Mouse (Mus musculus): ENCODE results near the gene Gm11554. TPM values are rescaled to one million over a fixed set of nuclear protein-coding genes. Genes with fewer than 3 reads are reported as not detected.
"Not testable (repeated sequence)": the region's sequence is repeated elsewhere in the genome, so short reads cannot be mapped to it uniquely, and the experiment has no call there.

The Gm11554 gene
- polyA plus RNA-seq, 1 experiment: not detected

DNA sequence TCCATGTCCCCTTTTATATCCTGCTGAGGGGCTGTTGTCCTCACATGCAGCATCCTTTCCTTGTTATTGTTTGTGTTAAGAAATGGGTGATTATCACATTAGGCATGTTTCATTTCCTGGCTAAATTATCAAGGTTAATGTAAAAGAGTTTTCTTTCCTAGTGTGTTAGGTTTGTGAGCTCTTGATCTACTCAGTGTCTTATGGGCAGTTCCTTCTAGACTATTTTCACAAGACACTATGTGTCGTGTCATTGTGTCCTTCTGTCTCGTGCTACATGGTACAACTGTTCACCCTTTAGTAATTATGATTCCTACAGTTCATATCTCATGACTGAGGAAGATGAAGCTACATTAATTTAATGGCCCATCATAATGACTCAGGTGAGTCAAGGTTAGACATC, 10.9 kb downstream of the Gm11554 start, which contains the start of gene Gm11596:
Gm11596 (minus strand) TSS at position 101 of the 400 bp plus-strand sequence.
- DNase-seq (ENCODE audit: low read depth in 1 of 2, low spot score in 2 of 2): no peak
- no peaks in the 10 kb centered on the region for H3K27me3 ChIP-seq (ENCODE audit: control insufficient read depth, insufficient read depth, low read length)
- H3K4me3 ChIP-seq (ENCODE audit: extremely low read depth, insufficient read depth, insufficient read length): no peak within 1 kb of the TSS
- TF ChIP-seq CTCF (IDR thresholded peaks at IDR 0.05; ENCODE audit: extremely low read depth, insufficient read depth, insufficient read length, insufficient replicate concordance): no peak
- no peak for TF ChIP-seq POLR2A (IDR thresholded peaks at IDR 0.05; ENCODE audit: low read depth, low read length)
- 78% methylated on average over 2 of the region's 2 CpGs for WGBS
- no peaks in the 10 kb centered on the region for H3K36me3 ChIP-seq (ENCODE audit: control insufficient read depth, insufficient read depth, low read length)
- no peak within 1 kb of the TSS for H3K27ac ChIP-seq (ENCODE audit: insufficient read depth, low read length)
- no peaks in the 10 kb centered on the region for H3K4me1 ChIP-seq (ENCODE audit: control insufficient read depth, insufficient read depth, insufficient read length)

DNA sequence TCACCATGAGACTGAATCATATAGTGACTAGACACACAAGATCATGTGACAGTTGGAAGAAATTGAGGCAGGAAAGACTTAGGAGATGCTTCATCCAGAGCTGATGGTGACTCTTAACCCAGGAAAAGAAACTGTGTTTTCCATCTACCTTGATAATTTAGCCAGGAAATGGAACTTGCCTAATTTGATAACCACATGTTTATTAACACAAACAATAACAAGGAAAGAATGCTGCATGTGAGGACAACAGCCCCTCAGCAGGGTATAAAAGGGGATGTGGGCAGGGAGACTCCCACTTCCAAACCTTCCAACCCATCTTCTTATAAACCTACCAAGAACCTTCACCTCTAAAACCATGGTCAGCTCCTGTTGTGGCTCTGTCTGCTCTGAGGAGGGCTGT, 19.3 kb downstream of the Gm11554 start, which contains the start of gene Krtap4-9:
Krtap4-9 (plus strand) TSS at position 301 of the 400 bp plus-strand sequence.
- H3K36me3 ChIP-seq (ENCODE audit: control insufficient read depth, insufficient read depth, low read length); H3K4me1 ChIP-seq (ENCODE audit: control insufficient read depth, insufficient read depth, insufficient read length); H3K27ac ChIP-seq (ENCODE audit: insufficient read depth, low read length); H3K4me3 ChIP-seq (ENCODE audit: extremely low read depth, insufficient read depth, insufficient read length); DNase-seq (ENCODE audit: low read depth in 1 of 2, low spot score in 2 of 2); H3K27me3 ChIP-seq (ENCODE audit: control insufficient read depth, insufficient read depth, low read length): not testable (repeated sequence)

DNA sequence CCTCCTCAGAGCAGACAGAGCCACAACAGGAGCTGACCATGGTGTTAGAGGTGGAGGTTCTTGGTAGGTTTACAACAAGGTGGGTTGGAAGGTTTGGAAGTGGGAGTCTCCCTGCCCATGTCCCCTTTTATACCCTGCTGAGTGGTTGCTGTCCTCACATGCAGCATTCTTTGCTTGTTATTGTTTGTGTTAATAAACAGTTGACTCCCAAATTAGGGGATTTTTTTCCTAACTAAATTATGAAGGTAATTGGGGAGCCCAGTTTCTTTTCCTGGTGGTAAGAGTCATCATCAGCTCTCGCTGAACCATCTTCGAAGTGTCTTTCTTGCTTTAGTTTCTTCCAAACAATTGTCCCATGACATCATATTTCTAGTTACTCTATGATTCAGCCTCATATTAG, 23.6 kb downstream of the Gm11554 start, which contains the start of gene Krtap4-8:
Krtap4-8 (minus strand) TSS at position 101 of the 400 bp plus-strand sequence.
- Histone ChIP-seq H3K36me3 (ENCODE audit: control insufficient read depth, insufficient read depth, low read length) (no peaks in the 10 kb centered on the region), H3K27me3 (ENCODE audit: control insufficient read depth, insufficient read depth, low read length) (no peaks in the 10 kb centered on the region), H3K4me3 (ENCODE audit: extremely low read depth, insufficient read depth, insufficient read length) (no peak within 1 kb of the TSS), H3K4me1 (ENCODE audit: control insufficient read depth, insufficient read depth, insufficient read length) (no peaks in the 10 kb centered on the region), H3K27ac (ENCODE audit: insufficient read depth, low read length) (no peak within 1 kb of the TSS)
- DNase-seq (ENCODE audit: low read depth in 1 of 2, low spot score in 2 of 2): no peak
- WGBS: 89% methylated on average over 2 of the region's 2 CpGs
- no peak for TF ChIP-seq CTCF (IDR thresholded peaks at IDR 0.05; ENCODE audit: extremely low read depth, insufficient read depth, insufficient read length, insufficient replicate concordance)
- TF ChIP-seq POLR2A (IDR thresholded peaks at IDR 0.05; ENCODE audit: low read depth, low read length): no peak

- Histone ChIP-seq H3K4me3 (ENCODE audit: extremely low read depth, insufficient read depth, insufficient read length) (no peak overlapping the region), H3K4me1 (ENCODE audit: control insufficient read depth, insufficient read depth, insufficient read length) (no peaks in the 10 kb centered on the region), H3K36me3 (ENCODE audit: control insufficient read depth, insufficient read depth, low read length) (no peaks in the 10 kb centered on the region), H3K27me3 (ENCODE audit: control insufficient read depth, insufficient read depth, low read length) (no peaks in the 10 kb centered on the region), H3K27ac (ENCODE audit: insufficient read depth, low read length) (no peak overlapping the region)
- WGBS: 79% methylated on average over 7 of the region's 7 CpGs
- DNase-seq (ENCODE audit: low read depth in 1 of 2, low spot score in 2 of 2): no peak
- TF ChIP-seq CTCF (IDR thresholded peaks at IDR 0.05; ENCODE audit: extremely low read depth, insufficient read depth, insufficient read length, insufficient replicate concordance) (no peak), POLR2A (IDR thresholded peaks at IDR 0.05; ENCODE audit: low read depth, low read length) (no peak)
These were observed 25.8 kb downstream of the Gm11554 start for GRCm38 (mm10) chr11:99778401-99778800.

GRCm38 (mm10) chr11:99772813-99773212, 31.4 kb downstream of the Gm11554 start, which contains the start of gene Gm11595:
TSS of gene Gm11595 (minus strand) at chr11:99772913.
- H3K27ac ChIP-seq (ENCODE audit: insufficient read depth, low read length); DNase-seq (ENCODE audit: low read depth in 1 of 2, low spot score in 2 of 2); H3K4me1 ChIP-seq (ENCODE audit: control insufficient read depth, insufficient read depth, insufficient read length); H3K4me3 ChIP-seq (ENCODE audit: extremely low read depth, insufficient read depth, insufficient read length); H3K36me3 ChIP-seq (ENCODE audit: control insufficient read depth, insufficient read depth, low read length); H3K27me3 ChIP-seq (ENCODE audit: control insufficient read depth, insufficient read depth, low read length): not testable (repeated sequence)

- no peak overlapping the region for H3K4me3 ChIP-seq (ENCODE audit: extremely low read depth, insufficient read depth, insufficient read length)
- no peaks in the 10 kb centered on the region for H3K36me3 ChIP-seq (ENCODE audit: control insufficient read depth, insufficient read depth, low read length)
- WGBS: 77% methylated on average over 2 of the region's 2 CpGs
- TF ChIP-seq CTCF (IDR thresholded peaks at IDR 0.05; ENCODE audit: extremely low read depth, insufficient read depth, insufficient read length, insufficient replicate concordance): no peak
- TF ChIP-seq POLR2A (IDR thresholded peaks at IDR 0.05; ENCODE audit: low read depth, low read length): no peak
- no peak overlapping the region for H3K27ac ChIP-seq (ENCODE audit: insufficient read depth, low read length)
- no peak for DNase-seq (ENCODE audit: low read depth in 1 of 2, low spot score in 2 of 2)
- no peaks in the 10 kb centered on the region for H3K4me1 ChIP-seq (ENCODE audit: control insufficient read depth, insufficient read depth, insufficient read length)
- no peaks in the 10 kb centered on the region for H3K27me3 ChIP-seq (ENCODE audit: control insufficient read depth, insufficient read depth, low read length)
These were observed 35.8 kb downstream of the Gm11554 start for GRCm38 (mm10) chr11:99768410-99768809.

- H3K27ac ChIP-seq (ENCODE audit: insufficient read depth, low read length): no peak overlapping the region
- no peak for DNase-seq (ENCODE audit: low read depth in 1 of 2, low spot score in 2 of 2)
- no peak for TF ChIP-seq POLR2A (IDR thresholded peaks at IDR 0.05; ENCODE audit: low read depth, low read length)
- no peak for TF ChIP-seq CTCF (IDR thresholded peaks at IDR 0.05; ENCODE audit: extremely low read depth, insufficient read depth, insufficient read length, insufficient replicate concordance)
- H3K4me3 ChIP-seq (ENCODE audit: extremely low read depth, insufficient read depth, insufficient read length): no peak overlapping the region
- H3K27me3 ChIP-seq (ENCODE audit: control insufficient read depth, insufficient read depth, low read length): no peaks in the 10 kb centered on the region
- no peaks in the 10 kb centered on the region for H3K4me1 ChIP-seq (ENCODE audit: control insufficient read depth, insufficient read depth, insufficient read length)
- H3K36me3 ChIP-seq (ENCODE audit: control insufficient read depth, insufficient read depth, low read length): no peaks in the 10 kb centered on the region
- 87% methylated on average over 1 of the region's 1 CpGs for WGBS
These were observed 45.4 kb downstream of the Gm11554 start for GRCm38 (mm10) chr11:99758877-99759276.

Other genes with a start within 250 kb of the Gm11554 start
- gene Krtap3-2, start 247.6 kb downstream of the Gm11554 start, polyA plus RNA-seq (2012; rRNA removed): not detected in 2 replicates
- gene Gm11939, start 245.0 kb downstream of the Gm11554 start, polyA plus RNA-seq (2012; rRNA removed): not detected in 2 replicates
- not detected in 2 replicates for gene Krtap3-1, start 237.8 kb downstream of the Gm11554 start, polyA plus RNA-seq (2012; rRNA removed)
- gene Krtap1-5, start 223.4 kb downstream of the Gm11554 start, polyA plus RNA-seq (2012; rRNA removed): not detected in 2 replicates
- gene Krtap1-4, start 220.8 kb downstream of the Gm11554 start, polyA plus RNA-seq (2012; rRNA removed): not detected in 2 replicates
- not detected in 2 replicates for gene Krtap1-3, start 213.1 kb downstream of the Gm11554 start, polyA plus RNA-seq (2012; rRNA removed)
- gene Krtap9-3, start 206.3 kb downstream of the Gm11554 start, polyA plus RNA-seq (2012; rRNA removed): not detected in 2 replicates
- gene Gm11938, start 201.1 kb downstream of the Gm11554 start, polyA plus RNA-seq (2012; rRNA removed): not detected in 2 replicates
- not detected in 2 replicates for gene Gm11937, start 194.3 kb downstream of the Gm11554 start, polyA plus RNA-seq (2012; rRNA removed)
- not detected in 2 replicates for gene Krtap2-4, start 189.6 kb downstream of the Gm11554 start, polyA plus RNA-seq (2012; rRNA removed)
- not detected in 2 replicates for gene Gm11562, start 184.0 kb downstream of the Gm11554 start, polyA plus RNA-seq (2012; rRNA removed)
- gene Krtap4-1, start 176.2 kb downstream of the Gm11554 start, polyA plus RNA-seq (2012; rRNA removed): not detected in 2 replicates
- gene Krtap4-2, start 169.4 kb downstream of the Gm11554 start, polyA plus RNA-seq (2012; rRNA removed): not detected in 2 replicates
- gene Krtap4-7, start 160.4 kb downstream of the Gm11554 start, polyA plus RNA-seq (2012; rRNA removed): not detected in 2 replicates
- not detected in 2 replicates for gene Gm11555, start 154.2 kb downstream of the Gm11554 start, polyA plus RNA-seq (2012; rRNA removed)
- not detected in 2 replicates for gene Gm11563, start 145.5 kb downstream of the Gm11554 start, polyA plus RNA-seq (2012; rRNA removed)
- not detected in 2 replicates for gene Krtap4-6, start 138.5 kb downstream of the Gm11554 start, polyA plus RNA-seq (2012; rRNA removed)
- gene Gm14190, start 113.7 kb downstream of the Gm11554 start, polyA plus RNA-seq (2012; rRNA removed): not detected in 2 replicates
- not detected in 2 replicates for gene Gm14180, start 70.2 kb downstream of the Gm11554 start, polyA plus RNA-seq (2012; rRNA removed)
- gene Gm11595, start 31.5 kb downstream of the Gm11554 start, polyA plus RNA-seq (2012; rRNA removed): not detected in 2 replicates
- gene Krtap4-8, start 23.7 kb downstream of the Gm11554 start, polyA plus RNA-seq (2012; rRNA removed): not detected in 2 replicates
- not detected in 2 replicates for gene Krtap4-9, start 19.2 kb downstream of the Gm11554 start, polyA plus RNA-seq (2012; rRNA removed)
- not detected in 2 replicates for gene Gm11596, start 11.0 kb downstream of the Gm11554 start, polyA plus RNA-seq (2012; rRNA removed)
- gene Gm11569, start 5.5 kb downstream of the Gm11554 start, polyA plus RNA-seq (2012; rRNA removed): not detected in 2 replicates
- gene Krtap4-13, start 5.4 kb upstream of the Gm11554 start, polyA plus RNA-seq (2012; rRNA removed): not detected in 2 replicates
- gene Gm11564, start 11.2 kb upstream of the Gm11554 start, polyA plus RNA-seq (2012; rRNA removed): not detected in 2 replicates
- gene 2300003K06Rik, start 33.6 kb upstream of the Gm11554 start, polyA plus RNA-seq (2012; rRNA removed): not detected in 2 replicates
- not detected in 2 replicates for gene Krtap4-16, start 47.2 kb upstream of the Gm11554 start, polyA plus RNA-seq (2012; rRNA removed)
- gene Gm11568, start 53.5 kb upstream of the Gm11554 start, polyA plus RNA-seq (2012; rRNA removed): not detected in 2 replicates
- gene Gm11559, start 60.0 kb upstream of the Gm11554 start, polyA plus RNA-seq (2012; rRNA removed): not detected in 2 replicates
- not detected in 2 replicates for gene Krtap9-1, start 68.9 kb upstream of the Gm11554 start, polyA plus RNA-seq (2012; rRNA removed)
- gene Gm11567, start 74.7 kb upstream of the Gm11554 start, polyA plus RNA-seq (2012; rRNA removed): not detected in 2 replicates
- gene Krtap31-1, start 103.5 kb upstream of the Gm11554 start, polyA plus RNA-seq (2012; rRNA removed): not detected in 2 replicates
- not detected in 2 replicates for gene Gm11565, start 110.3 kb upstream of the Gm11554 start, polyA plus RNA-seq (2012; rRNA removed)
- gene Krtap31-2, start 131.8 kb upstream of the Gm11554 start, polyA plus RNA-seq (2012; rRNA removed): not detected in 2 replicates
- gene Krtap9-5, start 144.0 kb upstream of the Gm11554 start, polyA plus RNA-seq (2012; rRNA removed): not detected in 2 replicates
- not detected in 2 replicates for gene Krtap29-1, start 174.6 kb upstream of the Gm11554 start, polyA plus RNA-seq (2012; rRNA removed)
- gene Krtap16-1, start 182.2 kb upstream of the Gm11554 start, polyA plus RNA-seq (2012; rRNA removed): not detected in 2 replicates
- gene Krtap17-1, start 189.5 kb upstream of the Gm11554 start, polyA plus RNA-seq (2012; rRNA removed): not detected in 2 replicates
- gene Krt33a, start 211.8 kb upstream of the Gm11554 start, polyA plus RNA-seq (2012; rRNA removed): not detected in 2 replicates
- not detected in 2 replicates for gene Krt33b, start 225.4 kb upstream of the Gm11554 start, polyA plus RNA-seq (2012; rRNA removed)
- not detected in 2 replicates for gene Krt34, start 237.1 kb upstream of the Gm11554 start, polyA plus RNA-seq (2012; rRNA removed)
- not detected in 2 replicates for gene Krt31, start 246.1 kb upstream of the Gm11554 start, polyA plus RNA-seq (2012; rRNA removed)